Mouse (Mus musculus): ENCODE results near the gene Zfhx2. TPM values are rescaled to one million over a fixed set of nuclear protein-coding genes. Genes with fewer than 3 reads are reported as not detected.
A peak's percentile ranks its signal among the peaks of the same experiment; 100 is the strongest.

The Zfhx2 gene
- polyA plus RNA-seq, 1 experiment from 2014 or later: 6.0 TPM

DNA sequence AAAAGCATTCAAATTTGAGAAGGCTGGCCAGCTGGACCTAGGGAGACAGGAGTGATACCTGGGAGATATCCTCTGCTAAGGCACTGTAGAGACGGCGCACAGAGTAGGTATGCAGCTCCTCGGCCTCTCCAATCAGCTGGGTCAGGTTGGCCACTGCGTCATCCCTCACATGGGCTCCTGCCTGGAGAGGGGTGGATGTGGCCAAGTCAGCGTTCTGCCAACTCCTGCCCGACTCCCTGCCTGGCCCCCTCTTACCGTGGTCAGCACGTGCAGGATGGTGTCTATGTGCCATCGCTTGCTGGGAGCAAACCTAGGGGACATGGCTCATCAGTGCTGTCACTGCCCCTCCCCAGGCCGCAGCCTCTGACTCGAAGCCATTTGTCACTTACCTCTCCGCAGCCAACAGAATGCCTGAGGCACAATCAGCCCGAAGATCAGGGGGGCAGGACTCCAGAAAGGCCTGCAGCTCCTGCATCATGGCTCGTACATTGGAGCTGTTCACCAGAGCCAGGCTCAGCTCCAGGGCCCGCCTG, 10.2 kb upstream of the Zfhx2 start:
- no peak overlapping the region for H3K4me3 ChIP-seq (ENCODE audit: low read depth, low read length)
- no peak overlapping the region for H3K9ac ChIP-seq (replicated peaks; ENCODE audit: low read depth, low read length)
- H3K4me2 ChIP-seq (replicated peaks; ENCODE audit: low read depth, low read length): no peak overlapping the region
- 74% methylated on average over 15 of the region's 15 CpGs for WGBS
- H3K9me3 ChIP-seq (ENCODE audit: control insufficient read depth, low read depth, low read length): no peaks in the 10 kb centered on the region
- no peaks in the 10 kb centered on the region for H3K27me3 ChIP-seq (ENCODE audit: control insufficient read depth, insufficient read depth, low read length)
- no peak for ATAC-seq (ENCODE audit: insufficient number of reproducible peaks, insufficient read depth, low FRiP score, low read depth)
- H3K4me1 ChIP-seq (ENCODE audit: control insufficient read depth, insufficient read depth, low read length): no peaks in the 10 kb centered on the region
- H3K27ac ChIP-seq (ENCODE audit: low read length): no peak overlapping the region
- H3K36me3 ChIP-seq (ENCODE audit: control insufficient read depth, insufficient read depth, low read length): peaks cover 10% of the 10 kb centered on the region

DNA sequence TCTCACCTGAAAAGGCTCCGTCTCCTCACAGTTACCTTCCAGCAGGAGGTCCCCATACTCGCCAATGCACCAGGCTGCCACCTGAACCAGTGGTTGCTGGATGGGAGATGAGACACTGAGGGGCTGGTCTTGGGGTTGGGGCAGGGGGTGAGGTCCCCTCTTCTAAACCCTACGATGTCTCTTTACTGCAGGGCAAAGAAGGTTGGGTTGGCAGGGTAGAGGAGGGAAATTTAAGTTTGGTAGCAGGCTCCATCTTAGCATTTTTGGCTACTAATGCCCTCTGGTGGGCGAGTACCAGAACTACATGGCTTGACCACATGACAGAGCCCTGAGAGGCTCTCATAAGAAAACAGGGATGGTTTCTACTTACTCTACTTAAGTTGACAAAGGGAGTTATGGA, 9.5 kb upstream of the Zfhx2 start:
- WGBS: 57% methylated on average over 4 of the region's 4 CpGs

DNA sequence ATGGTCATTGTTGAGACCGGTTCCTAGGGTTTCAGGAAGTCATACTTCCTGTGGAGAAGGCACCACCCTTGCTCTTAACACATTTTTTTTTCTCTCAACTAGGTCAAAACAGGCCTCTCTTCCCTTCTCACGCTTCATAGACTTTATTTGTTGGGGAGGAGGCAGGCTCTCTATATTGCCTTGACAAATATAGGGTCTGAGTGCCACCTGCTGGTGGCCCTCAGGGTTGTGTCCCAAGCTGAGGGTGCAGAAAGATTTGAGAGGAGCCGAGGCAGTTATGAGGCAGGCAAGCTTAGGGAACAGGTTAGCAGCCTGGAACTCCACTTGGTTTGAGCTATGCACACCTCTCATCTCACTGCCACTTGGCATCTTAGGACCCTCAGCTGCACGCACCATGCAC, 5.9 kb upstream of the Zfhx2 start:
- H3K4me1 ChIP-seq (ENCODE audit: control insufficient read depth, insufficient read depth, low read length): peaks cover 17% of the 10 kb centered on the region
- H3K36me3 ChIP-seq (ENCODE audit: control insufficient read depth, insufficient read depth, low read length): peaks cover 10% of the 10 kb centered on the region
- no peak overlapping the region for H3K9ac ChIP-seq (replicated peaks; ENCODE audit: low read depth, low read length)
- WGBS: 69% methylated on average over 4 of the region's 4 CpGs
- no peak for ATAC-seq (ENCODE audit: insufficient number of reproducible peaks, insufficient read depth, low FRiP score, low read depth)
- H3K27ac ChIP-seq (ENCODE audit: low read length): no peak overlapping the region
- H3K4me2 ChIP-seq (replicated peaks; ENCODE audit: low read depth, low read length): no peak overlapping the region
- H3K4me3 ChIP-seq (ENCODE audit: low read depth, low read length): no peak overlapping the region
- no peaks in the 10 kb centered on the region for H3K9me3 ChIP-seq (ENCODE audit: control insufficient read depth, low read depth, low read length)
- no peaks in the 10 kb centered on the region for H3K27me3 ChIP-seq (ENCODE audit: control insufficient read depth, insufficient read depth, low read length)

More for the DNA sequence above, 9.5 kb upstream of the Zfhx2 start:
- Histone ChIP-seq H3K9ac (replicated peaks; ENCODE audit: low read depth, low read length) (no peak overlapping the region), H3K4me3 (ENCODE audit: low read depth, low read length) (no peak overlapping the region), H3K27ac (ENCODE audit: low read length) (no peak overlapping the region), H3K4me1 (ENCODE audit: control insufficient read depth, insufficient read depth, low read length) (0 out of 2 replicates have a peak, but pooled peaks cover 5% of the 10 kb centered on the region), H3K4me2 (replicated peaks; ENCODE audit: low read depth, low read length) (no peak overlapping the region), H3K9me3 (ENCODE audit: control insufficient read depth, low read depth, low read length) (no peaks in the 10 kb centered on the region), H3K27me3 (ENCODE audit: control insufficient read depth, insufficient read depth, low read length) (no peaks in the 10 kb centered on the region), H3K36me3 (ENCODE audit: control insufficient read depth, insufficient read depth, low read length) (peaks cover 10% of the 10 kb centered on the region)
- no peak for ATAC-seq (ENCODE audit: insufficient number of reproducible peaks, insufficient read depth, low FRiP score, low read depth)

DNA sequence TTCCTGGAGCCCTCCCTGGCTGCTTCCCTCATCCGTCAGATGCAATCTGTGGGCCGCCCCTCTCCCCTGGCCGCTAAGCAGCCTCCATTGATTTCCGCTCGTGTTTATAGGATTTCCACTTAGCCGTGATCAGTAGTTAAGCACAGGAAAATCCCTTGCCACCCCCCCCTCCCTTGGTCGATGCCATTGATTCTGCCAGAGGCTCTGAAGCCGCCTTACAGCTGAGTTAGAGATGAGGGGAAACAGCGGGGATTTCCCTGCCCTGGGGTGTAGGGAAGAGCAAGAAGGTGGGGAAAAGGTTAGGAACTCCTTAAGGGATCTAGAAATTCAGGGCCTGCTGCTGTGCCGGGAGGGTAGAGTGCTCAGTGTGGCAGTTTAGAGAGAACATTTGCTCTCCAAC, 5.5 kb upstream of the Zfhx2 start:
- Histone ChIP-seq H3K27me3 (ENCODE audit: control insufficient read depth, insufficient read depth, low read length) (no peaks in the 10 kb centered on the region), H3K27ac (ENCODE audit: low read length) (no peak overlapping the region; the same call in 1 of the 2 replicates), H3K36me3 (ENCODE audit: control insufficient read depth, insufficient read depth, low read length) (peaks cover 10% of the 10 kb centered on the region), H3K4me2 (replicated peaks; ENCODE audit: low read depth, low read length) (no peak overlapping the region), H3K4me3 (ENCODE audit: low read depth, low read length) (no peak overlapping the region), H3K9ac (replicated peaks; ENCODE audit: low read depth, low read length) (no peak overlapping the region), H3K9me3 (ENCODE audit: control insufficient read depth, low read depth, low read length) (no peaks in the 10 kb centered on the region), H3K4me1 (ENCODE audit: control insufficient read depth, insufficient read depth, low read length) (peaks cover 17% of the 10 kb centered on the region)
- 59% methylated on average over 10 of the region's 10 CpGs for WGBS
- ATAC-seq (ENCODE audit: insufficient number of reproducible peaks, insufficient read depth, low FRiP score, low read depth): no peak

DNA sequence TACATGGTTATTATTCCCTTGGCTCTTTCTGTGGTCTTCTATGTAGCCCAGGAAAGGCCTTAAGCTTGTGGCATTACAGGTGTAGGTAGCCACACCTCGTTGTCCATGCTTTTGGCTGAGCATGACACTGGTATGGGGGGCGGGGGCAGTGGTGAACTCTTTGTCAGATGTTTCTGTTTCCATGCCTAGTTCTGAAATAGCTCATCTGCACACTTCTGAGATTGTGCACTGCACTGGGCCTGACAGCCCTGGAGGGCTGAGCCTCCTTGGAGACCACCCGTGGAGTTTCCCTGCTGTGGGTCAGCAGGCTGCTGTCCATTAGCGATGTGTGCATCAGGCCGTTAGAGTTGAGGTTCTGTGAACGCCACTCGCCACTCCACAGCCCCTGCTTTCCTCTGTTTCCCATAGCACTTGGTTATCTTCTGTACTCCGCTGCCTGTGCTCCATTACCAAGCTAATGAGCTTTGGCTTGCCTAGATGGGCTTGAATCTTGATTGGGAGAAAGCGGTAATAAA, 4.5 kb upstream of the Zfhx2 start:
- no peaks in the 10 kb centered on the region for H3K9me3 ChIP-seq (ENCODE audit: control insufficient read depth, low read depth, low read length)
- peak overlapping the region; percentile 12; the same call in 1 of the 2 replicates for H3K4me2 ChIP-seq (replicated peaks; ENCODE audit: low read depth, low read length)
- no peaks in the 10 kb centered on the region for H3K27me3 ChIP-seq (ENCODE audit: control insufficient read depth, insufficient read depth, low read length)
- peaks cover 10% of the 10 kb centered on the region for H3K36me3 ChIP-seq (ENCODE audit: control insufficient read depth, insufficient read depth, low read length)
- 49% methylated on average over 9 of the region's 9 CpGs for WGBS
- no peak overlapping the region for H3K27ac ChIP-seq (ENCODE audit: low read length)
- no peak overlapping the region for H3K9ac ChIP-seq (replicated peaks; ENCODE audit: low read depth, low read length)
- H3K4me1 ChIP-seq (ENCODE audit: control insufficient read depth, insufficient read depth, low read length): peaks cover 17% of the 10 kb centered on the region
- ATAC-seq (ENCODE audit: insufficient number of reproducible peaks, insufficient read depth, low FRiP score, low read depth): no peak
- H3K4me3 ChIP-seq (ENCODE audit: low read depth, low read length): no peak overlapping the region

DNA sequence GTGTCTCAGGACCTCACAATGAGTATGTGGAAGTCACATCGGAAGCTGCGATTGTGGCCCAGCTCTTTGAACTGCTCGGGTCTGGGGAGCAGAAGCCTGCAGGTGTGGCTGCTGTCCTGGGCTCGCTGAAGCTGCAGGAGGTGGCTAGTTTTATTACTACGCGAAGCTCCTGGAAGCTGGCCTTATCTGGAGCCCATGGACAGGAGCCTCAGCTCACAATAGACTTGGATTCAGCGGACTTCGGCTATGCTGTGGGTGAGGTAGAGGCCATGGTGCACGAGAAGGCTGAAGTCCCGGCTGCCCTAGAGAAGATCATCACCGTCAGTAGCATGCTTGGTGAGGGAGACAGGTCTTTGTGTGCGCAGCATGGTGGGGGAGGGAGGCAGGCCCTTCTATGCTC, 3.5 kb upstream of the Zfhx2 start:
- Histone ChIP-seq H3K4me1 (ENCODE audit: control insufficient read depth, insufficient read depth, low read length) (peaks cover 17% of the 10 kb centered on the region), H3K4me3 (ENCODE audit: low read depth, low read length) (peak overlapping the region; percentile 50), H3K36me3 (ENCODE audit: control insufficient read depth, insufficient read depth, low read length) (peaks cover 10% of the 10 kb centered on the region), H3K27ac (ENCODE audit: low read length) (peak overlapping the region; percentile 59; the same call in 1 of the 2 replicates), H3K9me3 (ENCODE audit: control insufficient read depth, low read depth, low read length) (no peaks in the 10 kb centered on the region), H3K9ac (replicated peaks; ENCODE audit: low read depth, low read length) (peak overlapping the region; percentile 28; the same call in 1 of the 2 replicates), H3K27me3 (ENCODE audit: control insufficient read depth, insufficient read depth, low read length) (no peaks in the 10 kb centered on the region), H3K4me2 (replicated peaks; ENCODE audit: low read depth, low read length) (peak overlapping the region; percentile 68)
- WGBS: 57% methylated on average over 12 of the region's 12 CpGs
- no peak for ATAC-seq (ENCODE audit: insufficient number of reproducible peaks, insufficient read depth, low FRiP score, low read depth)

DNA sequence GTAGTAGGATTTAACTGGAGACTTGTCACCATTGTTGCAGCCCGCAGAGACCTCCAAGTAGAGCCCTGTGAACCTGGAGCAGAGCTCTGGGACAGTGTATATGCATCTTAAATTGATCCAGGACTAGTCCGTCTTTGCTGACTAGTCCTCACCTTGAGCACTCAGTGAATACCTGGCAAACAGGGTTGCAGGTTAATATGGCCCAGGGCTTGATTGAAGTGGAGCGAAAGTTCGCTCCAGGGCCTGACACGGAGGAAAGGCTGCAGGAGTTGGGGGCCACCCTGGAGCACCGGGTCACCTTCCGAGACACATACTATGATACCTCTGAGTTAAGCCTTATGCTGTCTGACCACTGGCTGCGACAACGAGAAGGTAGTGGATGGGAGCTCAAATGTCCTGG, 3.1 kb upstream of the Zfhx2 start:
- Histone ChIP-seq H3K9me3 (ENCODE audit: control insufficient read depth, low read depth, low read length) (no peaks in the 10 kb centered on the region), H3K4me3 (ENCODE audit: low read depth, low read length) (peak overlapping the region; percentile 50), H3K36me3 (ENCODE audit: control insufficient read depth, insufficient read depth, low read length) (peaks cover 10% of the 10 kb centered on the region), H3K4me2 (replicated peaks; ENCODE audit: low read depth, low read length) (peak overlapping the region; percentile 68), H3K4me1 (ENCODE audit: control insufficient read depth, insufficient read depth, low read length) (peaks cover 17% of the 10 kb centered on the region), H3K27me3 (ENCODE audit: control insufficient read depth, insufficient read depth, low read length) (no peaks in the 10 kb centered on the region), H3K9ac (replicated peaks; ENCODE audit: low read depth, low read length) (peak overlapping the region; percentile 57), H3K27ac (ENCODE audit: low read length) (peak overlapping the region; percentile 59; the same call in 1 of the 2 replicates)
- 53% methylated on average over 9 of the region's 9 CpGs for WGBS
- ATAC-seq (ENCODE audit: insufficient number of reproducible peaks, insufficient read depth, low FRiP score, low read depth): no peak

GRCm38 (mm10) chr14:55094704-55095231, 2.6 kb upstream of the Zfhx2 start, which contains the start of gene Thtpa:
Gene Thtpa (plus strand): TSS chr14:55094784.
- Histone ChIP-seq H3K4me3 (ENCODE audit: low read depth, low read length) (peak within 1 kb of the TSS; percentile 50), H3K4me2 (replicated peaks; ENCODE audit: low read depth, low read length) (peak within 1 kb of the TSS; percentile 68), H3K9ac (replicated peaks; ENCODE audit: low read depth, low read length) (peak within 1 kb of the TSS; percentile 57), H3K27ac (ENCODE audit: low read length) (peak within 1 kb of the TSS; percentile 59; the same call in 1 of the 2 replicates), H3K4me1 (ENCODE audit: control insufficient read depth, insufficient read depth, low read length) (peaks cover 17% of the 10 kb centered on the region), H3K27me3 (ENCODE audit: control insufficient read depth, insufficient read depth, low read length) (no peaks in the 10 kb centered on the region), H3K9me3 (ENCODE audit: control insufficient read depth, low read depth, low read length) (no peaks in the 10 kb centered on the region), H3K36me3 (ENCODE audit: control insufficient read depth, insufficient read depth, low read length) (peaks cover 10% of the 10 kb centered on the region)
- 2% methylated on average over 30 of the region's 30 CpGs for WGBS
- peak; percentile 77 for ATAC-seq (ENCODE audit: insufficient number of reproducible peaks, insufficient read depth, low FRiP score, low read depth)

All from stomach, embryonic 14.5 days (tissue).